Mouse (Mus musculus): ENCODE measurements at regions not wholly inside any gene's neighbourhood (a gene's known extent, or its start where the extent isn't known, plus 50 kb on each side); places are given as distances from the start of the nearest gene placed in this dataset.

- peak; percentile 4 for DNase-seq (ENCODE audit: low spot score)
These were observed 82.7 kb upstream of the Lingo2 start for GRCm38 (mm10) chr4:37034200-37034599.

Data from layer of hippocampus, adult 9-10 months (tissue).